Mouse (Mus musculus) G1E (cell line): Measurements from ENCODE around the gene Utp20. TPM values are rescaled to one million over a fixed set of nuclear protein-coding genes. Genes with fewer than 3 reads are reported as not detected.
"Not testable (repeated sequence)": the region's sequence is repeated elsewhere in the genome, so short reads cannot be mapped to it uniquely, and the experiment has no call there.

Source experiments
- ATAC-seq: 2 replicates; pipeline ENCODE4 v1.8.0; 2016; ENCODE audit warnings: mild to moderate bottlenecking; ENCODE audit not compliant: insufficient number of reproducible peaks, poor library complexity, low FRiP score, severe bottlenecking; ENCODE audit errors: extremely low read depth
- DNase-seq: peaks from one replicate; pipeline ENCODE4 v3.0.0; 2012; ENCODE audit warnings: low spot score
- H3K27me3 ChIP-seq: 2 replicates; pipeline ENCODE4 v1.6.1; 2012; ENCODE audit warnings: mild to moderate bottlenecking, low read length, inconsistent platforms; ENCODE audit not compliant: insufficient read depth
- H3K36me3 ChIP-seq: replicated peaks from 2 replicates; pipeline ENCODE3; 2012; ENCODE audit warnings: mild to moderate bottlenecking, inconsistent platforms
- H3K4me1 ChIP-seq: 2 replicates; pipeline ENCODE4 v1.6.1; 2012; ENCODE audit warnings: low read depth, low read length, inconsistent platforms, mixed read lengths; ENCODE audit not compliant: insufficient read depth
- H3K4me3 ChIP-seq: 2 replicates; pipeline ENCODE4 v1.5.1; 2012; ENCODE audit warnings: low read depth, mild to moderate bottlenecking, inconsistent platforms, low read length, moderate library complexity, mixed read lengths
- H3K9me3 ChIP-seq: replicated peaks from 2 replicates; pipeline ENCODE4 v1.6.1; 2012; ENCODE audit warnings: inconsistent platforms
- CTCF ChIP-seq: IDR thresholded peaks from 2 replicates; pipeline ENCODE4 v1.5.1; 2012; ENCODE audit warnings: low read depth, low read length, inconsistent platforms, mixed read lengths
- GATA1 ChIP-seq: IDR thresholded peaks from 2 replicates; pipeline ENCODE4 v1.6.1; 2012; ENCODE audit warnings: borderline replicate concordance, low read length, inconsistent platforms, mixed read lengths
- GATA2 ChIP-seq: IDR thresholded peaks from 2 replicates; pipeline ENCODE4 v1.6.1; 2012; ENCODE audit warnings: low read depth, low read length, inconsistent platforms, borderline replicate concordance
- POLR2AphosphoS5 ChIP-seq: IDR thresholded peaks from 2 replicates; pipeline ENCODE4 v1.6.1; 2012; ENCODE audit warnings: low read depth, low read length, inconsistent platforms; ENCODE audit not compliant: insufficient replicate concordance
- TAL1 ChIP-seq: conservative IDR thresholded peaks from 2 replicates; pipeline ENCODE4 v1.6.1; 2012; ENCODE audit warnings: low read depth, low read length, inconsistent platforms, mixed read lengths
- polyA plus RNA-seq: library from polyadenylated mRNA; stranded (reverse); fragments of >175 nt; gene quantifications from 2 replicates; pipeline ENCODE4 v1.2.3, GENCODE M21; 2012
- total RNA-seq, 2 experiments: library from RNA; stranded (forward) in 1 of 2; stranded (reverse) in 1 of 2; fragments of 200-1000 nt in 1 of 2; fragments of >200 nt in 1 of 2; fragmentation: Nextera tagmentation in 1 of 2; gene quantifications; 2 replicates each; pipeline ENCODE4 v1.2.3; 2014 to 2017

Gene Utp20
- total and polyA plus RNA-seq, 3 experiments: 33.7 to 50.5 (median 34.3) TPM

DNA sequence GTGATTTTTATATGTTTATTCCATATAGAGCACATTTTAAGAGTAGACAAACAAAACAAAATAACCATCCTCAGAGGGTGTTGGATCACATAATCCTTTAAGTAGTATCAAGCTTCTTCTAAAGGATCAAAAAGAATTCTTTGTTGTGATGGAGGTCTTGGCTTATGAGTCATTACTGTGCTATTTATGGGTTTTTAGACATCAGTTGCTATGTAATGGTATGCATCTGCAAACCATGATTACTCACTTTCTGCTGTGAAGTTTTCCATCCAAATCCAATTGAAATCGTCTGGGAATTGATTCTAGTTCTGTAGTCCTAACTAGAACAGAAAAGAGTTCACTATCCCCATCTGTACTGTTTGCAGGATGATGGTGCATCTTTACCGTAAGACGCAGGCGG lies 23.4 kb upstream of the Utp20 start:
- no peak overlapping the region for H3K4me3 ChIP-seq
- no peaks in the 10 kb centered on the region for H3K36me3 ChIP-seq
- TF ChIP-seq GATA1 (no peak), POLR2AphosphoS5 (no peak), TAL1 (no peak), CTCF (no peak), GATA2 (no peak)
- H3K9me3 ChIP-seq: no peaks in the 10 kb centered on the region
- no peaks in the 10 kb centered on the region for H3K4me1 ChIP-seq
- no peaks in the 10 kb centered on the region for H3K27me3 ChIP-seq
- ATAC-seq (no peak), DNase-seq (no peak)

DNA sequence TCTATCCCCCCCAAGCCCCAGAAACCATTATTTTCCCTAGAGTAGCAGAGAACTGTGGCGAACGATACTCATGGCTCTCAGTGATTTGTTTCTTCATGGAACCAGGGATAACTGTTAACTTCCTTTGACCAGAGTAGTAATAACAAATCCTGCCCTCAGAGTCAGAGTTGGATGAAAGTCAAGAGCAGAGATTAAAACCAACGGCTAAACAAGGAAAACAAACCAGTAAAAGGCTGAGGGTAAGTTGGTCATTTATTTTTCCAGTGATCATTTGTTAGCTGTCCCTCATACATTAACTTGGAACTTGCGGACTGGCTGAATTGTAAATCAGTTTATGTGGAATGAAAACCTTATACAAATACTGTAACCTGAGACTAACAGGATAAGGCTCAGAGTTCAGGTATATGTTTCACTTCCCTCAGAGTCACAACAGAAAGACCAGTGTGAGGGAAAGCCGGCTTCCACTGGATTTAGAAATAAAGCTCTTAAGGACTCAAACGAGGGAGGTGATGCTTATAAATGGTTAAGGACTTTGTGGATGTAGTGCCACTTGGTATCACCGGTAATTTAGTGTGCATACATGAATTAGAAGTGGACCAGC lies 22.4 kb upstream of the Utp20 start:
- DNase-seq (no peak), ATAC-seq (no peak)
- Histone ChIP-seq H3K36me3 (no peaks in the 10 kb centered on the region), H3K4me1 (no peaks in the 10 kb centered on the region), H3K27me3 (no peaks in the 10 kb centered on the region), H3K4me3 (no peak overlapping the region), H3K9me3 (no peaks in the 10 kb centered on the region)
- no peak for TF ChIP-seq POLR2AphosphoS5
- no peak for TF ChIP-seq TAL1
- TF ChIP-seq GATA2: no peak
- no peak for TF ChIP-seq GATA1
- TF ChIP-seq CTCF: no peak

DNA sequence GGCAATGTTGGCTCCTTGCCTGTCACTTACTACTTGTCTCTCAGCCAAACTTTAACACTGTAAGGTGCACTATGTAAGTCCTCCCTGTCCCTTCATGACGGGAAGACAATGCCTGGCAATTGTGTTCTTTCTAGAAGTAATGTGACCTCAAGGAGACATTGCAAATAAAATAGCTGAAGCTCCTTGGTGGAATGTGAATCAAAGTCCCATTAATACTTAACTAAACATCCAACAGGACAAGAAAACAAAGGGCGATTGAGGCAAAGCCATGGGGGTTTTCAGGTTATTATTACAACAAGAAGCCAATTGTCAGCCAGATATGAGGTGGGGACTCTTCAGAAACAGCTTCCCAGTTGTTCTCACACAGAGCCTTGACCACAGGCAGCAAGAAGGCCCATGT lies 7.6 kb upstream of the Utp20 start:
- Histone ChIP-seq H3K27me3 (no peaks in the 10 kb centered on the region), H3K4me1 (no peaks in the 10 kb centered on the region), H3K36me3 (no peaks in the 10 kb centered on the region), H3K4me3 (no peak overlapping the region), H3K9me3 (no peaks in the 10 kb centered on the region)
- DNase-seq: no peak
- no peak for ATAC-seq
- TF ChIP-seq GATA1 (no peak), CTCF (no peak), POLR2AphosphoS5 (no peak), TAL1 (no peak), GATA2 (no peak)

DNA sequence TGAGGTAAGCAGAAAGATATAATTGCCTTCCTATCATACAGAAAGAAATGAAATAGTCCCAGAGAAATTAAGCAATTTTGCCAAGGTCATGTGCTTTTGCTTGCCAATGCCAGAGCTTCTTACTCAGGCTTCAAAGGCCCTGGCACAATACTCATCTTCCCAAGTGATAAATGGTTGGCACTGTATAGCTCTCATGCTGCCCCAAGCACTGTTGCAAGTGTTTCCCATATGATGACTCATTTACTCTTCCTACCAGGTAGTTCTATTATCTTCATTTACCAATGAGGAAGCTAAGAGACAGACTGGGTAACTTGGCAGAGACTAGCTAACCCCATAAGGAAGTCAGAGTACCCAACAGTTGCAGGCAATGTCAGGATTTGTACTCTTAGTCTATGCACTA lies 1.8 kb upstream of the Utp20 start:
- H3K9me3 ChIP-seq: no peaks in the 10 kb centered on the region
- no peak for TF ChIP-seq GATA2
- TF ChIP-seq POLR2AphosphoS5: no peak
- TF ChIP-seq TAL1: no peak
- no peak for TF ChIP-seq GATA1
- no peak for TF ChIP-seq CTCF
- DNase-seq (no peak), ATAC-seq (no peak)
- no peak overlapping the region for H3K4me3 ChIP-seq
- H3K4me1 ChIP-seq: peaks cover 9% of the 10 kb centered on the region; the same call in 1 of the 2 replicates
- peaks cover 19% of the 10 kb centered on the region for H3K36me3 ChIP-seq
- no peaks in the 10 kb centered on the region for H3K27me3 ChIP-seq

DNA sequence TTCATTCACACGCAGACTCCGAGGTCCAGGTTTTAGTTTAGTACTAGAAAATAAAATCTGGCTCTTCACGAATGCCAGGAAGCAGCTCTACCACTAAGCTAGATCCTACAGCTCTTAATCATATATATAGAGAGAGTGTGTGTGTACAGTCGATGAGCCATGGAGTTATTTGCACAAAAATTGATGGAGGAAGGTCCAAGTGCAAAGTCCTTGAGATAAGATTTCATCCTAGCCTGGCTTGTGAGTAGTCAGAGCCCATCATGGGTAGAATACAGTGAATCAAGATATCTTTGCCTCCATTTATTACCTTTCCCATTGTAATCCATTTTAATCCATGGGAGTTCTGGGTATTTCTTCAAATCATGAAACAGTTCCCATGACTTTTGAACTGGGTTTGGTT lies 992 bp upstream of the Utp20 start:
- Histone ChIP-seq H3K36me3 (peaks cover 26% of the 10 kb centered on the region), H3K4me1 (peaks cover 9% of the 10 kb centered on the region; the same call in 1 of the 2 replicates), H3K27me3 (no peaks in the 10 kb centered on the region), H3K9me3 (no peaks in the 10 kb centered on the region), H3K4me3 (peak overlapping the region; percentile 95; the same call in 1 of the 2 replicates)
- ATAC-seq (no peak), DNase-seq (no peak)
- TF ChIP-seq CTCF (no peak), GATA1 (no peak)

DNA sequence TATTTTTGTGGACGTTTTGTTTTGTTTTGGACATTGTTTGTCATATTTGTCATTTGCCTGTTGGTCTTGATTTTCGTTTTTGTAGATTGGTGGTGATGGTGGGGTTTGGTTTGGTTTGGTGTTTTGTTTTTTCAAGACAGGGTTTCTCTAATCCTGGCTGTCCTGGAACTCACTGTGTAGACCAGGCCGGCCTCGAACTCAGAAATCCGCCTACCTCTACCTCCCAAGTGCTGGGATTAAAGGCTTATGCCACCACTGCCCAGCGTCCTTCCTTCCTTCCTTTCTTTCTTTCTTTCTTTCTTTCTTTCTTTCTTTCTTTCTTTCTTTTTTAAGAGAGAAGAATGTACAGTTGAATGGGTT lies 323 bp upstream of the Utp20 start:
- not testable (repeated sequence) for H3K27me3 ChIP-seq, H3K9me3 ChIP-seq, ATAC-seq, DNase-seq, H3K4me1 ChIP-seq
- Histone ChIP-seq H3K4me3 (peak overlapping the region; percentile 95), H3K36me3 (peaks cover 33% of the 10 kb centered on the region)

DNA sequence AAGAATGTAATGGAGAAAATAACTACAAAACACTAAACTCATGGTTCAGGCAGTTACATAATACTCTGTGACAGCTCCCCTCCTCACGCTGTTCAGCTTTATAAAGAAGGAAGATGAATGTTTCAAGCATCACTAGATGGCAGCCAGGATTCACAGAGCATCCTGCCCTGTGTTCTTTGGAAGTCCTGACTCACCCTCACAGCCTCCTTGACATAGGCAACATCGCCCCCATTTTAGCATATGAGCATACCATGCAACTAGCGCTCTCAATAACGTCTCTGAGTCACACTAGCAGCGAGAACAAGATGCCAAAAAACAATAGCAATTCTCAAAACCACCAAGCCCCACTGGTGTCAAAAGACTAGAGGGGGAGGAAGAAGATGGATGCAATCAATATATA lies 9.3 kb downstream of the Utp20 start:
- Histone ChIP-seq H3K4me3 (no peak overlapping the region), H3K4me1 (no peaks in the 10 kb centered on the region), H3K36me3 (peaks cover 91% of the 10 kb centered on the region), H3K9me3 (no peaks in the 10 kb centered on the region), H3K27me3 (no peaks in the 10 kb centered on the region)
- DNase-seq (no peak), ATAC-seq (no peak)
- TF ChIP-seq CTCF: no peak
- TF ChIP-seq POLR2AphosphoS5: no peak
- no peak for TF ChIP-seq GATA1
